Mouse (Mus musculus) hindbrain, embryonic 16.5 days (tissue): ENCODE measurements around the gene Gm11115. TPM values are rescaled to one million over a fixed set of nuclear protein-coding genes. Genes with fewer than 3 reads are reported as not detected.

ENCODE experiments used
- ATAC-seq: fragments of 200-750 bp; cut with Nextera tagmentation; 2 replicates; pipeline ENCODE4 v1.8.0; 2017; ENCODE audit warnings: moderate TSS enrichment, moderate library complexity
- H3K27ac ChIP-seq: fragments of 300-500 bp; sonication (generic); 2 replicates; pipeline ENCODE4 v1.5.1; 2014; ENCODE audit warnings: low read depth, mild to moderate bottlenecking, control low read depth, low read length, moderate library complexity
- H3K27me3 ChIP-seq: fragments of 300-500 bp; sonication (generic); replicated peaks from 2 replicates; pipeline ENCODE4 v1.6.1; 2014; ENCODE audit warnings: low read length; ENCODE audit not compliant: control insufficient read depth, insufficient read depth
- H3K36me3 ChIP-seq: fragments of 300-500 bp; sonication (generic); 2 replicates; pipeline ENCODE4 v1.6.1; 2014; ENCODE audit warnings: mild to moderate bottlenecking, low read length, moderate library complexity, mixed read lengths; ENCODE audit not compliant: control insufficient read depth, insufficient read depth
- H3K4me1 ChIP-seq: fragments of 300-500 bp; sonication (generic); 2 replicates; pipeline ENCODE4 v1.6.1; 2014; ENCODE audit warnings: low read depth, low read length; ENCODE audit not compliant: control insufficient read depth, insufficient read depth
- H3K4me2 ChIP-seq: fragments of 300-500 bp; sonication (generic); 2 replicates; pipeline ENCODE4 v1.6.1; 2014; ENCODE audit warnings: mild to moderate bottlenecking, low read length, control low read depth, moderate library complexity
- H3K4me3 ChIP-seq: fragments of 300-500 bp; sonication (generic); 2 replicates; pipeline ENCODE4 v1.5.1; 2014; ENCODE audit warnings: mild to moderate bottlenecking, low read length, control low read depth, moderate library complexity
- H3K9ac ChIP-seq: fragments of 300-500 bp; sonication (generic); 2 replicates; pipeline ENCODE4 v1.6.1; 2014; ENCODE audit warnings: low read depth, mild to moderate bottlenecking, control low read depth, low read length, moderate library complexity
- H3K9me3 ChIP-seq: fragments of 300-500 bp; sonication (generic); 2 replicates; pipeline ENCODE4 v1.6.1; 2014; ENCODE audit warnings: mild to moderate bottlenecking, low read length, moderate library complexity; ENCODE audit not compliant: control insufficient read depth
- WGBS: fragments of 180-500 bp; shearing (Covaris S2); extraction: QIAGEN DNeasy Blood & Tissue Kit; methylation state at CpG from one replicate; pipeline ENCODE4 v1.1.7; 2014; 5-methylcytosine and 5-hydroxymethylcytosine counted together
- polyA plus RNA-seq: library from polyadenylated mRNA; unstranded; fragments of >200 nt; fragmentation: Nextera tagmentation; extraction: Ambion mirVana; gene quantifications from 2 replicates; pipeline ENCODE4 v1.2.1, GENCODE M21; 2015

Gm11115 gene
- polyA plus RNA-seq, result not detected in 2 replicates

GRCm38 (mm10) chr5:88153999-88154398 lies at the start of gene Gm11115:
Gm11115 (minus strand) TSS chr5:88154099.
- H3K9ac ChIP-seq, result no peak within 1 kb of the TSS
- no peaks in the 10 kb centered on the region for H3K9me3 ChIP-seq
- ATAC-seq, result no peak
- no peaks in the 10 kb centered on the region for H3K4me1 ChIP-seq
- no peaks in the 10 kb centered on the region for H3K36me3 ChIP-seq
- no peaks in the 10 kb centered on the region for H3K27me3 ChIP-seq
- no peak within 1 kb of the TSS for H3K4me2 ChIP-seq
- H3K4me3 ChIP-seq, result no peak within 1 kb of the TSS
- no peak within 1 kb of the TSS for H3K27ac ChIP-seq

- Histone ChIP-seq H3K9ac (no peak within 1 kb of the TSS), H3K36me3 (no peaks in the 10 kb centered on the region), H3K27ac (no peak within 1 kb of the TSS), H3K4me2 (no peak within 1 kb of the TSS), H3K4me3 (no peak within 1 kb of the TSS), H3K4me1 (no peaks in the 10 kb centered on the region), H3K27me3 (no peaks in the 10 kb centered on the region), H3K9me3 (no peaks in the 10 kb centered on the region)
- 80% methylated on average over 1 of the region's 1 CpGs for WGBS
- no peak for ATAC-seq
These were observed 42.5 kb downstream of the Gm11115 start, which contains the start of gene Gm11116 for GRCm38 (mm10) chr5:88111430-88111829. Gm11116 (minus strand) TSS chr5:88111530.

Other genes starting within 250 kb of the Gm11115 start
- not detected in 2 replicates for gene Csn3, start 228.5 kb downstream of the Gm11115 start, polyA plus RNA-seq
- gene 2310003L06Rik, start 184.6 kb downstream of the Gm11115 start, polyA plus RNA-seq, result not detected in 2 replicates
- gene Gm28434, start 184.6 kb downstream of the Gm11115 start, polyA plus RNA-seq, result not detected in 2 replicates
- not detected in 2 replicates for gene Cabs1, start 174.7 kb downstream of the Gm11115 start, polyA plus RNA-seq
- not detected in 2 replicates for gene Smr3a, start 151.6 kb downstream of the Gm11115 start, polyA plus RNA-seq
- gene Smr2, start 67.5 kb downstream of the Gm11115 start, polyA plus RNA-seq, result not detected in 2 replicates
- gene Gm11116, start 42.6 kb downstream of the Gm11115 start, polyA plus RNA-seq, result not detected in 2 replicates
- gene Gm7714, start 114.8 kb upstream of the Gm11115 start, polyA plus RNA-seq, result not detected in 2 replicates
- gene Prol1, start 163.2 kb upstream of the Gm11115 start, polyA plus RNA-seq, result not detected in 2 replicates
- gene Amtn, start 222.0 kb upstream of the Gm11115 start, polyA plus RNA-seq, result not detected in 2 replicates